Mouse (Mus musculus) bone marrow macrophage, adult 2 months (primary cell): ENCODE data around the gene Scarb1.

Experiments
- CTCF ChIP-seq: IDR thresholded peaks from 2 replicates; pipeline ENCODE4 v1.5.1; 2012; ENCODE audit warnings: low read depth, mild to moderate bottlenecking, low read length, moderate library complexity
- POLR2A ChIP-seq: IDR thresholded peaks from 2 replicates; pipeline ENCODE4 v1.6.1; 2012; ENCODE audit warnings: mild to moderate bottlenecking, low read depth, low read length, borderline replicate concordance

- TF ChIP-seq CTCF (no peak), POLR2A (no peak)
Measured at GRCm38 (mm10) chr5:125317953-125318352, 22.9 kb downstream of the Scarb1 start.
